Mouse (Mus musculus) lung, postnatal 0 days (tissue): Measurements from ENCODE around the gene Susd1.

Experiments
- CTCF ChIP-seq: IDR thresholded peaks from 2 replicates; pipeline ENCODE4 v1.5.1; 2016; ENCODE audit warnings: antibody characterized with exemption, mild to moderate bottlenecking
- EP300 ChIP-seq: IDR thresholded peaks from 2 replicates; pipeline ENCODE4 v1.6.1; 2016; ENCODE audit warnings: antibody characterized with exemption, mild to moderate bottlenecking, control low read depth

- TF ChIP-seq CTCF (no peak), EP300 (no peak)
Observed at GRCm38 (mm10) chr4:59354666-59355065, 83.8 kb downstream of the Susd1 start.
